Mouse (Mus musculus) retina, embryonic 14.5 days (tissue): Measurements from ENCODE around the gene Fstl5.
A peak's percentile ranks its signal among the peaks of the same experiment; 100 is the strongest.

Source experiments
- DNase-seq: peaks from one replicate; pipeline ENCODE4 v3.0.0-alpha.2; 2015; ENCODE audit warnings: low spot score

The Fstl5 gene

GRCm38 (mm10) chr3:76508811-76509210 is 434.7 kb downstream of the Fstl5 start:
- DNase-seq = no peak

GRCm38 (mm10) chr3:76567346-76567745 is 493.3 kb downstream of the Fstl5 start:
- no peak for DNase-seq

- no peak for DNase-seq
Observed at GRCm38 (mm10) chr3:76572478-76572877, 498.4 kb downstream of the Fstl5 start.

- no peak for DNase-seq
Observed at GRCm38 (mm10) chr3:76572920-76573541, 499.0 kb downstream of the Fstl5 start.

- DNase-seq = no peak
Observed at GRCm38 (mm10) chr3:76593148-76593547, 519.1 kb downstream of the Fstl5 start.

- DNase-seq = no peak
Observed at GRCm38 (mm10) chr3:76620044-76620443, 546.0 kb downstream of the Fstl5 start.

GRCm38 (mm10) chr3:76654243-76654642 is 580.2 kb downstream of the Fstl5 start:
- DNase-seq = peak; percentile 57

- DNase-seq = peak; percentile 50
Observed at GRCm38 (mm10) chr3:76670859-76671258, 596.8 kb downstream of the Fstl5 start.

GRCm38 (mm10) chr3:76676006-76676405 is 601.9 kb downstream of the Fstl5 start:
- no peak for DNase-seq

- no peak for DNase-seq
Observed at GRCm38 (mm10) chr3:76679853-76680545, 605.9 kb downstream of the Fstl5 start.

- no peak for DNase-seq
Observed at GRCm38 (mm10) chr3:76680546-76680883, 606.4 kb downstream of the Fstl5 start.

GRCm38 (mm10) chr3:76697134-76697629 is 623.1 kb downstream of the Fstl5 start:
- DNase-seq = no peak

- no peak for DNase-seq
Observed at GRCm38 (mm10) chr3:76739221-76739620, 665.2 kb downstream of the Fstl5 start.
